Mouse (Mus musculus) kidney, adult 2 months (tissue): ENCODE measurements around the gene Etfrf1.

Experiments used
- CTCF ChIP-seq: fragments of 200-500 bp; conservative IDR thresholded peaks from 2 replicates; pipeline ENCODE4 v1.5.1; 2011; ENCODE audit warnings: low read depth, mild to moderate bottlenecking, control low read depth, low read length, moderate library complexity, mixed read lengths; ENCODE audit not compliant: insufficient read depth, insufficient read length
- POLR2A ChIP-seq: fragments of 200-500 bp; IDR thresholded peaks from one replicate; pipeline ENCODE4 v1.6.1; 2011; ENCODE audit warnings: low read depth, low read length, control low read depth

DNA sequence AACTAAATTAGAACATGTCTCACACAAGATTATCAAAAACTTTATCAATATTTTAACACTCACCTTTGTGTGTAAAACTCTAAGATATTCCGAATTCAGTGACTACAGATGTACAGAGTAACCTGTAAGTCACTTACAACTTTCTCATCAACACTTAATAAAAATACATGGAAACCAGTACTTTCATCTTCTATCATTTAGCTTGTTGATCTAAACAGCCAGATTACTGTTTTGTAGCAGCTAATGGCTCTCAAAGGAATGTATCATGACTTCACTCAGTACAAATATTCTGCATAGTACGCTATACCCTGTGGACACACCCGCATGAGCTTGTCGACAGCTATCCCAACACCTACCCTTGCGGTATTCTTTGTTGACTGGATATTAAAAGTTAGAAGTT, 35.9 kb downstream of the Etfrf1 start:
- TF ChIP-seq CTCF = no peak
- no peak for TF ChIP-seq POLR2A
